Mouse (Mus musculus) cerebellum, adult 11 months (tissue): ENCODE measurements around the gene Gapdh.
"Not testable (repeated sequence)": the region's sequence is repeated elsewhere in the genome, so short reads cannot be mapped to it uniquely, and the experiment has no call there.

Experiments used
- DNase-seq: peaks from one replicate; pipeline ENCODE4 v3.0.0; 2022

Gapdh gene

GRCm38 (mm10) chr6:125166861-125167650, 789 bp upstream of the Gapdh start:
- DNase-seq: peak; percentile 54

- peak; percentile 97 for DNase-seq
These were observed 857 bp downstream of the Gapdh start for GRCm38 (mm10) chr6:125165328-125165891.

- DNase-seq: peak; percentile 72
These were observed 1.5 kb downstream of the Gapdh start for GRCm38 (mm10) chr6:125164672-125165327.

GRCm38 (mm10) chr6:125163801-125164657, 2.2 kb downstream of the Gapdh start:
- no peak for DNase-seq

- not testable (repeated sequence) for DNase-seq
These were observed 3.5 kb downstream of the Gapdh start for GRCm38 (mm10) chr6:125162615-125163305.

GRCm38 (mm10) chr6:125161971-125162370, 4.3 kb downstream of the Gapdh start:
- DNase-seq: peak; percentile 63

- no peak for DNase-seq
These were observed 5.2 kb downstream of the Gapdh start for GRCm38 (mm10) chr6:125160854-125161760.

- DNase-seq: no peak
These were observed 5.8 kb downstream of the Gapdh start for GRCm38 (mm10) chr6:125160558-125160853.

- no peak for DNase-seq
These were observed 6.3 kb downstream of the Gapdh start for GRCm38 (mm10) chr6:125159773-125160557.

- no peak for DNase-seq
These were observed 7.2 kb downstream of the Gapdh start for GRCm38 (mm10) chr6:125158944-125159492.

- DNase-seq: no peak
These were observed 9.2 kb downstream of the Gapdh start for GRCm38 (mm10) chr6:125156903-125157614.

- DNase-seq: no peak
These were observed 9.8 kb downstream of the Gapdh start for GRCm38 (mm10) chr6:125156491-125156890.

- DNase-seq: no peak
These were observed 11.0 kb downstream of the Gapdh start for GRCm38 (mm10) chr6:125155262-125155661.

- DNase-seq: no peak
These were observed 11.7 kb downstream of the Gapdh start for GRCm38 (mm10) chr6:125154550-125154949.

GRCm38 (mm10) chr6:125153682-125154081, 12.6 kb downstream of the Gapdh start:
- no peak for DNase-seq

GRCm38 (mm10) chr6:125153018-125153389, 13.3 kb downstream of the Gapdh start:
- no peak for DNase-seq

- no peak for DNase-seq
These were observed 13.9 kb downstream of the Gapdh start for GRCm38 (mm10) chr6:125152212-125153017.

- DNase-seq: no peak
These were observed 16.7 kb downstream of the Gapdh start for GRCm38 (mm10) chr6:125149569-125149950.
